Mouse (Mus musculus): ENCODE measurements around the gene Myo1d.
A peak's percentile ranks its signal among the peaks of the same experiment; 100 is the strongest.

The Myo1d gene

DNA sequence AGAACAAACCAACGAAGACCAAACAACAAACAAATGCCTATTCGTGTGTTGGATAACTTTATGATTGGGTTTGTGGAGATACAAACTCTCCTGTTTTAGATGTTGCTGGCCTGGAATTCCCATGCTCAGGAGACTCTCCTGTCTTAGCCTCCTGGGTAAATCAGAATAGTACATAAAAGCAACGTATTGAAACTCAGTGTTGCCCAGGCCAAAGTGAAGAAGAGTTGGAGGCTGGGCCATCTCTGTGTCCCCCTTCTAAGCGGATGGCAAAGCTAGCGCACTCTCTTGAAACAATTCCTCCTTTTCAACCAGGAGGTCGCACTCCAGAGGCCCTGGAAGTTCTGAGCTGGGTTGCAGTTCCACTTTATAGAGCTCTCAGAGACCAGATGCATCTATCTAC is 276.5 kb downstream of the Myo1d start:
- no peak for DNase-seq (ENCODE audit: low spot score)

DNA sequence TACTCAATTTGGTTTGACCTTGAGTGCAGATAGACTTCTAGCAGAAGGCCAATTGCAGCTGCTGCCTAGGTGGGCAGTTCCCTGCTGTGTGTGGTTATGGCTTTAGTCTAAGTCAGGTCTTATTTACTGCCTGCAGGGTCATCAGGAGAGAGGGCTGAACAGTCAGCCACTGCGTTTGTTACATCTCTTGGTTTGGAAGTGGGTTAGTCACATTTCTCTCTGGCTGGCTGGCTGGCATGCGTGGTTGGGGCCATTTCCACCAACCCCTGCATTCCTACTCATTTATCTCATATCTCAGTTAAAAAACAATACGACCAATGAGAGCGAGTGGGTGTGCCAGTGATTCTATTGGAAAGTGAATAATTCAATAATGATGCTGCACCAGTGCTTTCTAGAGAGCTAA is 280.3 kb downstream of the Myo1d start:
- DNase-seq (ENCODE audit: low spot score): no peak

DNA sequence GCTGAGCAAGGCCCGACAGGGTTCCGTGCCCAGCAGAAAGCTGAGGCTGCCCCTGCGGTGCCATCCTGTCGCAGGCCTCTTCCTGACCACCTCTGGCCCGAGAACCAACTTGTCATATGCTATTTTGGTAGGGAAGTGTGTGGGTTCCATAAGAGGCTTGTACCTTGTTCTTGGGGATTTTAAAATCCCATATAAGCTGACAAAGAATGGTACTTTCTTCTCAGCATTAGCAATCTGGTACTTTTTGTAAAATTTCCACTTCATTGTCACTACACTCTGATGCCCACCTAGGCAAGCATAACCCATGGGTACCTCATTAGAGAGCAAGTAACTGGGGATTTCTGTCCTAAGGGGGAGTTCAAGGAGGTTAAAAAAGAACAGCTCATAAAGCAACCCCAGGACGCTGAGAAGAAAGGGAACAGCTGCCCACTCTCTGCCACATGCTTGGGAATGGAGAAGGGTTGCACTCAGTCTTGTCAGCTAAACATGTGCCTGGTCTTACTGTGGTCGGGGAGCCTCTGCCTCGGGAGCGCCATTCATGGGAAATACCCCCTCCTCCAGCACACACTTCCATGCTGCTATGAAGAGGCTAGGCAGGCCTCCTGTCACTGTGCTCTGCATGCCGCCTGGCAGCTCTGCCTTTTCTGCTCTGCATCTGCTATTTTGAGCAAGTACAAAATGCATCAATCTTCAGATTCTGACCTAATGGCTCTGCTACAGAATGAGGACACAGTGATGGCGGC is 281.3 kb downstream of the Myo1d start:
- no peak for DNase-seq (ENCODE audit: low spot score)

- DNase-seq (ENCODE audit: low spot score): no peak
These were observed 282.5 kb downstream of the Myo1d start for GRCm38 (mm10) chr11:80497225-80497919.

DNA sequence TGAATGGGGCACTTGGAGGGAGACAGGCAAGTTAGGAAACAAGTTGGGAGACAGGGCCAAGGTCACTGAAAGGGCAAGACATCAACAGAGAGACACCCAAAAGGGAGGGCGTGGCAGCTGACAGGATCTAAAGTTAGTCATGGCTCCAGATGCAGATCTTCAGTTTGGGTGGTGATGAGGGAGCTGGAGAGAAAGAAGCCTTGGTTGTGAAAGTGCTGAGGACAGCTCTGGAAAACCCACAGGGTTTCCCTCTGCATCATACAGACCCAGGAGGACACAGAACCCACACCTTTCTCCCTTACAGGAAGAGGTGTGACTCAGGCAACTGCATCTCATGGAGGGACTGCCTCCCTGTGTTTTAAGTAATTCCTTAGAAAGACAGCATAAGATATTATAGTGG is 283.2 kb downstream of the Myo1d start:
- no peak for DNase-seq (ENCODE audit: low spot score)

DNA sequence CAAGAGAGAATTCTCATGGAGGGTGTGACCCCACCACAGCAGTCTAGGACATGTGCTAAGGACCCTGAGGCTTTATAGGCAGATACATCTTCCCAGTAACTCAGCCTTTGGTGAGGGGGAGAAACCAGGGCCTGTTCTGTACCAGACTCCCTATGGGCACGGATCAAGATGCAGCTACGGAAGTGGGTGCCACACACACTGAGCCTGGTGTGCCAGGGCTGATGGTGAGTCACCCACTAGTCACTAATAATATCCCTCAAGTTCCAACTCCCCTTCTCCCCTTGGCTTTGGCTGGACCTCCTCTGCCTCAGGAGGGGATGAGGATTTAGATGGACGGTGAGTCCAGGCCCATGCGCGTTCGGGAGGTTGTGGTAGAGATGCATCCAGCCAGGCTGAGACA is 283.9 kb downstream of the Myo1d start:
- no peak for DNase-seq (ENCODE audit: low spot score)

DNA sequence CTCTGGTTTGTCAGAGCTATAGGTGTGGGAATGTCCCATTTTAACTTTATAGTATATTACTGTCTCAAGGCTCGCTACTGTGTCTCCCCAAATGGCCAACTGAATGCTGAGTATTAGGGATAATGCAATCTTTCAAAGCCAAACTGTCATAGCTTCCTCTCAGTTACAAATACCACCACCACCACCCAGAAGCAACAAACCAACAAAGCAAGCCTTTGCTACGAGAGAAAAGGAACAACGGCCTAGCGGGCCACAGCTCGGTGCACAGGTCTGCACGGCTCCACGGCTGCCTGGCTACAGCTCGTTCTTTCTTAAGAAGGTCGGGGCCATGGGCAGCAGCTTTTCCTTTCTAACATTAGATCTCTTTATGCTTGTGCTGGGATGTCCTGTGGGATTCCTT is 285.0 kb downstream of the Myo1d start:
- no peak for DNase-seq (ENCODE audit: low spot score)

DNA sequence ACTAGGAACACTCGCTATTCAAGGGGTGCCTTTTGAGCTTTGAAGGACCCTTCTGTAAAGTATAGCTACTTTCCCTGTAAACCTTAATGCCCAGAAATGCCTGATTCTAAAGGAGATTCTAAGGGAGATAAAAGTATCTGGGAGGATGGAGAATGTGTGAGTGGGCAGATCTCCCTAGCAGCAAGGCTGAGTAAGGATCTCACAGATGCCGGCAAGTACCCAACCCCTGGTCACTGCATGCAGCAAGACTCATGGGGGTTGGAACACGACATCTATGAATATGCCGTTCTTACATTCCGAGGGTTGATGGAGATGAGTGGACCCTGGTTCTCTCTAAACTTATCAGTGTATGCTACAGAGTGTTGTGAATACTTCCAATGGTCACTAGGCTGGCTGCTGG is 286.6 kb downstream of the Myo1d start:
- no peak for DNase-seq (ENCODE audit: low spot score)

DNA sequence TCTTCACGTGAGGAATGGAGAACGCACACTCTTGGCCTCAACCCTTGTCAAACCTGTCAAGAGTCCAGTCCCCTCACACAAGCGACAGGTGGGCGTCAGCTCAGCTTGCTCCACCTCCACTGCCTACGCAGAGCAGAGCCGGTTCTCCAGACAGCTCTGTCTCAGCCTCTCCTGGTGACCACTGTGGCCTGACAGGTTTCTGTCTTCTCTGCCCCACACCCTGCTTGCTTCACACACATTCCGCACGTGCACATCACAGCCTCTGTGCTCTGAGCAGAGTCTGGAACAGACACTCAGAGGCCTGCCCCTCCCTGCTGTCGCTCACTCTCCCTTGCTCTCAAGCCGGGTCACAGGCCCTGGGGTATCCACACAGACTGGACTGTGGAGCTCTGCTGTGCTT is 289.0 kb downstream of the Myo1d start:
- DNase-seq (ENCODE audit: low spot score): no peak

GRCm38 (mm10) chr11:80489882-80490196 is 290.0 kb downstream of the Myo1d start:
- DNase-seq (ENCODE audit: low spot score): no peak

GRCm38 (mm10) chr11:80489172-80489881 is 290.5 kb downstream of the Myo1d start:
- DNase-seq (ENCODE audit: low spot score): no peak

DNA sequence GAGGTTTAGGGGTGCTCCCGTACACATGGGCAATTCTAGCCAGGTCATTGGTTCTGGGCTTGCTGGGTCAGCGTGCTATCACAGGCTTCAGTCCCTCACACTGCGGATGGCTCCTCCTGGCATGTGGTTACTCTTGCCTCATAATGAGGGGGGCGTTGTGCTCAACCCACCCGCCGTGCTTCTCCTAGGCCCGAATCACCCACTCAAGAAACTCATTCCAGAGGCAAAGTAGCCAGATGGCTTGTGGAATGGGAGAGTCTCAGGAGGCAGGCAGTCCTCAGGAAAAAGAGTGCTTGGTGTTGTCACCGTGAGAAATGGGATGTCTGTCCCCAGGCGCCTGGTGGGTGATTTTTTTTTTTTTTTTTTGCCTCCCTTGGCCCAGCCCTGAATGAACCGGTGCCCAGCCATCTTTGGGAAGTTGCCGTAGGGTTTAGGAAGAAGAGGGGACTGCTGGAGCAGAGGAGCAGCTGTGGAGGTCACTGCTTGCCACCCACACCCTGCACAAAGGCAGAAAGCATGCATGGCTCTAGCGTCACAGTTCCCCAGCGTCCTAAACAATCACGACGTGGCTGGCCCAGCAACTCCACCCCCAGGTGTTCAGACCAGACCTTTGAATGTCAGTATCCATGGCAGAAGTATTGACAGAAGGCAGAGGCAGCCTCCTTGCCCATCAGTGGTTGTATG is 291.8 kb downstream of the Myo1d start:
- DNase-seq (ENCODE audit: low spot score): no peak

DNA sequence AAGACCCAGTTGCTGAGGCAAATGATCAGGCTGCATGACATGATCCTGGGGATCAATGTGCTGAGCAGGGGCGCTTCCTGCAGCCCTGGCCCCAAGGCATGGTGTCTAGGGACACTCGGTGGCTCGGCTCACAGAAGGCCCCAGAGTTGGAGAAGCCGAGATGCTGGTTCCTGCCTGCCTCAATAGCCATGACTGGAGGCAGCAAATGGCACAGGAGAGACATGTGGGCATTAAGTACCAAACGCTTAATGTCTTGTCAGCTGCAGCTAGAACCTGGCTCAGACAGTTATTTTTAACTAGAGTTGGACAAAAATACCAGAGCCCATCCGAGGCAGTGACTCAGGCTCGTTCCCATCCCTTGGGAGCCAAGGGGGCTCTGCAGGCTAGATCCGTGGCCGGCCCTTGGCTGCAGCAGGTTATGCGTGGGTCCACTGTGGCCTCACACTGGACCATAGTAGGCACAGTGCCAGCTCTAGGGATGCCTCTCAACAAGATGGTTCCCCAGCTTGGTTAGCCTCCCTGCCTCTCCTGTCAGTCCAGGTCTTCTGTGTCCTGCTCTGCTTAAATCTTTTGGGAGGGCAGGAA is 294.1 kb downstream of the Myo1d start:
- no peak for DNase-seq (ENCODE audit: low spot score)

DNA sequence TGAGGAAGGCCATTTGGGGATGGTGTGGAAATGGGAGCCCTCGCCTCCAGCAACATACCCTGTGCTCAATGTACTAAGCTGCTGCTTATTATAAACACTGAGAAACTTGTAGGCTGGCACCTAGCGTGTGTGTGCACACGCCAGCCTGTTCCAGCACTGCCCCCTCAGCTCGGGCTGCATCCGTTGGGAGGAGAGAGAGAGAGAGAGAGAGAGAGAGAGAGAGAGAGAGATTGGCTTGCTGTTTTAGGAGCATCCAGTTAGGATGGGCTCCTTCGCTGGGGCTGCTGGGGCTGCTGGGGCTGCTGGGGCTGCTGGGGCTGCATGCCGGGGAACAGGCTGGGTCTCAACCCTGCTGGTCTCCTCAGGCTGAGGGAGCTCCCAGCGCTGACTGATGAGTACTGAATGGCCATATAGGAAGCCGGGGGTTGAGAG is 294.7 kb downstream of the Myo1d start:
- DNase-seq (ENCODE audit: low spot score): no peak

- DNase-seq (ENCODE audit: low spot score): peak; percentile 85
These were observed 295.5 kb downstream of the Myo1d start for GRCm38 (mm10) chr11:80484191-80484791.

GRCm38 (mm10) chr11:80483536-80484067 is 296.2 kb downstream of the Myo1d start:
- DNase-seq (ENCODE audit: low spot score): no peak

GRCm38 (mm10) chr11:80482921-80483320 is 296.9 kb downstream of the Myo1d start:
- no peak for DNase-seq (ENCODE audit: low spot score)

GRCm38 (mm10) chr11:80482347-80482746 is 297.5 kb downstream of the Myo1d start:
- no peak for DNase-seq (ENCODE audit: low spot score)

DNA sequence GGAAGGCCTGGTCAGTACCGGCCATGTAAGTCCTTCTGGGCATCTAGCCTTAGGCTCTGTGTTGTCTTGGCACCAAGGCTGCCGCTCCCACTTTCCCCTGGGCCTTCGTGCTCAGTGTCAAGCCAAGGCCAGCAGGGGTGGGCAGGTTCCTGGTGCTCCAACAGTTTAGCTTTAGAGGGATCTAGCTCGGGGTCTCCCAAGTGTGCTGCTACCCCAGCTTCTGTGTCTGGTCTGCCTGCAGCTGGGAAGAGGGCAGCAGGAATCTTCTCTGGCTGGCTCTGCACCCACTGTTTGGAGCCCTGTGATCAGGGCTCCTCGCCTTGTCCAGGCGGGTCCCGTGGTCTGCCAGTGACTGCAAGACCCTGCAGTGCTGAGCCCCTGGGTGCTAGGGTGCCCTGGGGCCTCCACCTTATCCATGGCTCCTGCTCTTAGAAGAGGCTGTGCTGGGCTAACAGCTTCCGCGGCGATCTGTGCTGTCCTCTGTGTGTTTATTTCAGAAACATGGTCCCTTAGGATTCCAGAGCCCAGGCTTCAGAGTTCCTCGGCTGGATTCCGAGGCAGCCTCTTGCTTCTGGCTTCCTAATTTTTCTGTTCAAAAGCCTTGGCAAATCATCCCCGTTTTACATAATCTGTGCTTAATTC is 298.3 kb downstream of the Myo1d start:
- no peak for DNase-seq (ENCODE audit: low spot score)

DNA sequence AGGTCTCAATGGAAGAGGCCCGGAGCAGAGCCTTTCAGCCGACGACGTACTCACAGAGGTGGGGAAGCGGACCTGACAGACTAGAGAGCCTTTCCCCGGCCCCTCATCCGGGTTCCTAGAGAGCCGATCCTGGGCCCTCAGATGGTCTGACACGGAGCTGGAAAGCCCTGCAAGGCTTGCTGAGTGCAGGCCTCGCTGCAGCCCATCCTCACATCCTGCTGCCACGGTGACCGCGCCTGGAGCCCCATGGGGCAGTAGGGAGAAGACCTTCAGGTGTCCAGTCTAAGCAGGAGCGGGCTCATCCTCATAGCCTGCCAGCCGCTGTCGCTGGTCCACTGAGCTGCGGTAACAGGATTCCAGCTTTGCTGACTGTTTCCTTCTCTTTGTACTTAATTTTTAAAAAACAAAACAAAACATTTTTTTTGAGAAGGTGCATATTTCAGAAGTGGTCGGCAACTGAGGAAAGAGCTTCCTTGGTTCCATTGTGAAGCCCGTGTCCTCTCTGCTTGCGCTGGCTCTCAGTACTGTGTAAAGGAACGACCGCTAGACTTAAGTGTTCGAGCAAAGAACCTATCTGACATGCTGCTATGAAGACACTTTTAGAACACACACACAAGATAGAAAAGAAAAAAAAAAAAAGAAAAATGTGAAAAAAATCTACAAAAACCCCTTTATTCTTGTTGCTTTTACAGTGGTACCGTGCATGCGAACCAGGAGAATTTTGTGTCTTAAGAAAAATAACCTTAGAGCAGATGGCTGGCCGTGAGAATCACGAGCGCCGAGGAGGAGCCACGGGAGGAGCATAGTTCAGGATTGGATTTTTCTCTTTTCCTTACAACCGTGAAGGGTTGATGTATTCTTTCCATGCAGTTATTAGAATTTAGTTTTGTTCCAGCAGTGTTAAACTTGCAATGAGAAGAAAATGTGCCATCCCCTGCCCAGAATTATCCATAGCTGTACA is 299.6 kb downstream of the Myo1d start:
- no peak for DNase-seq (ENCODE audit: low spot score)

All from left cerebral cortex, adult 11 months (tissue).